In the genomic region with DNA sequence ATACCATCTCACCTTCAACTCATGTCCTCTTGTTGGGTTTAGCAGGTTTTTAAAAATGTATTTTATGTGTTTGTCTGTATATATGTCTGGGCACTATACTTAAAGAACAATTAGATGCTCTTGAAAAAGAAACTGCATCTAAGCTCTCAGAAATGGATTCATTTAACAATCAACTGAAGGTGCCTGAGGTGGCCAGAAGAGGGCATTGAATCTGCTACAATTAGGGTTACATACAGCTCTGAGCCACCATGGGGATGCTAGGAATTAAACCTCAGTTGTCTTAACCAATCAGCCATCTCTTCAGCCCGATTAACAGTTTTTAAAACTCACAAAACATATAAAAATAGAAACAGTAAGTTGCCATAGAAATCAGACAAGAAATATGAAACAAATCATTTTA, we compare ENCODE assay signal across 1 mouse cellular context.
TF ChIP-seq lines count a peak whose summit lies in the region.

No protein-coding gene starts in this region.

TF ChIP-seq in CH12.LX, 34 proteins besides CTCF, POLR2A, EP300 and RAD21 (continued from another document):
- TF ChIP-seq UBTF (IDR thresholded peaks at IDR 0.05; ENCODE audit: low read depth, low read length) (no peak), JUN (IDR thresholded peaks at IDR 0.05; ENCODE audit: insufficient read depth, low read depth, low read length) (no peak), JUND (conservative IDR thresholded peaks at IDR 0.05; ENCODE audit: low read depth, low read length) (no peak)
TF ChIP-seq in CH12.LX: peak in this region for 0.
